Mouse (Mus musculus) heart, embryonic 13.5 days (tissue): ENCODE results near the gene Ghr. TPM values are rescaled to one million over a fixed set of nuclear protein-coding genes. Genes with fewer than 3 reads are reported as not detected.

Source experiments
- ATAC-seq: fragments of 200-750 bp; cut with Nextera tagmentation; 2 replicates; pipeline ENCODE4 v1.8.0; 2017; ENCODE audit warnings: moderate TSS enrichment; ENCODE audit not compliant: insufficient number of reproducible peaks, low FRiP score, low TSS enrichment; ENCODE audit errors: extremely low read depth
- H3K27ac ChIP-seq: fragments of 300-500 bp; sonication (generic); replicated peaks from 2 replicates; pipeline ENCODE4 v1.5.1; 2015; ENCODE audit warnings: moderate library complexity, mild to moderate bottlenecking, inconsistent platforms
- H3K27me3 ChIP-seq: fragments of 300-500 bp; sonication (generic); replicated peaks from 2 replicates; pipeline ENCODE4 v1.6.1; 2015; ENCODE audit warnings: mild to moderate bottlenecking, inconsistent platforms
- H3K36me3 ChIP-seq: fragments of 300-500 bp; sonication (generic); 2 replicates; pipeline ENCODE4 v1.6.1; 2015; ENCODE audit warnings: mild to moderate bottlenecking, inconsistent platforms
- H3K4me1 ChIP-seq: fragments of 300-500 bp; sonication (generic); 2 replicates; pipeline ENCODE4 v1.6.1; 2015; ENCODE audit warnings: inconsistent platforms
- H3K4me2 ChIP-seq: fragments of 300-500 bp; sonication (generic); 2 replicates; pipeline ENCODE4 v1.6.1; 2015; ENCODE audit warnings: inconsistent platforms, mild to moderate bottlenecking, moderate library complexity
- H3K4me3 ChIP-seq: fragments of 300-500 bp; sonication (generic); 2 replicates; pipeline ENCODE4 v1.5.1; 2015; ENCODE audit warnings: moderate library complexity, mild to moderate bottlenecking, inconsistent platforms
- H3K9ac ChIP-seq: fragments of 300-500 bp; sonication (generic); 2 replicates; pipeline ENCODE4 v1.6.1; 2015; ENCODE audit warnings: inconsistent platforms, mild to moderate bottlenecking, moderate library complexity
- H3K9me3 ChIP-seq: fragments of 300-500 bp; sonication (generic); 2 replicates; pipeline ENCODE4 v1.6.1; 2016; ENCODE audit warnings: inconsistent platforms
- WGBS: fragments of 180-500 bp; shearing (Covaris S2); methylation state at CpG from one replicate; pipeline ENCODE4 v1.1.7; 2015; ENCODE audit warnings: mixed read lengths; 5-methylcytosine and 5-hydroxymethylcytosine counted together
- polyA plus RNA-seq: library from polyadenylated mRNA; unstranded; fragments of >200 nt; fragmentation: Nextera tagmentation; extraction: Ambion mirVana; gene quantifications from 2 replicates; pipeline ENCODE4 v1.2.1, GENCODE M21; 2015

The Ghr gene
- polyA plus RNA-seq, 1 experiment from 2014 or later: 55.4 TPM

- H3K4me3 ChIP-seq: no peak overlapping the region
- no peaks in the 10 kb centered on the region for H3K27me3 ChIP-seq
- H3K4me1 ChIP-seq: no peaks in the 10 kb centered on the region
- 83% methylated on average over 5 of the region's 5 CpGs for WGBS
- H3K36me3 ChIP-seq: no peaks in the 10 kb centered on the region
- no peak overlapping the region for H3K27ac ChIP-seq
- no peak for ATAC-seq
- no peaks in the 10 kb centered on the region for H3K9me3 ChIP-seq
- H3K4me2 ChIP-seq: no peak overlapping the region
- H3K9ac ChIP-seq: no peak overlapping the region
Observed at GRCm38 (mm10) chr15:3486691-3487090, 96.6 kb downstream of the Ghr start.

- Histone ChIP-seq H3K9ac (no peak overlapping the region), H3K27me3 (no peaks in the 10 kb centered on the region), H3K4me2 (no peak overlapping the region), H3K27ac (no peak overlapping the region), H3K9me3 (no peaks in the 10 kb centered on the region), H3K36me3 (no peaks in the 10 kb centered on the region), H3K4me1 (no peaks in the 10 kb centered on the region), H3K4me3 (no peak overlapping the region)
- no peak for ATAC-seq
- 83% methylated on average over 1 of the region's 1 CpGs for WGBS
Observed at GRCm38 (mm10) chr15:3485367-3485766, 97.9 kb downstream of the Ghr start.

GRCm38 (mm10) chr15:3483451-3483850 lies 99.8 kb downstream of the Ghr start:
- 63% methylated on average over 3 of the region's 3 CpGs for WGBS

GRCm38 (mm10) chr15:3469230-3469629 lies 114.1 kb downstream of the Ghr start:
- 86% methylated on average over 4 of the region's 4 CpGs for WGBS
- Histone ChIP-seq H3K36me3 (peaks cover 3% of the 10 kb centered on the region), H3K27me3 (no peaks in the 10 kb centered on the region), H3K27ac (no peak overlapping the region), H3K4me2 (no peak overlapping the region), H3K4me1 (peaks cover 19% of the 10 kb centered on the region), H3K9ac (no peak overlapping the region), H3K4me3 (no peak overlapping the region), H3K9me3 (no peaks in the 10 kb centered on the region)
- ATAC-seq: no peak

More at GRCm38 (mm10) chr15:3483451-3483850, 99.8 kb downstream of the Ghr start:
- H3K4me1 ChIP-seq: no peaks in the 10 kb centered on the region
- H3K36me3 ChIP-seq: no peaks in the 10 kb centered on the region
- H3K27me3 ChIP-seq: no peaks in the 10 kb centered on the region
- ATAC-seq: no peak
- H3K9me3 ChIP-seq: no peaks in the 10 kb centered on the region
- H3K4me3 ChIP-seq: no peak overlapping the region
- no peak overlapping the region for H3K4me2 ChIP-seq
- H3K27ac ChIP-seq: no peak overlapping the region
- no peak overlapping the region for H3K9ac ChIP-seq

- ATAC-seq: no peak
- no peak overlapping the region for H3K4me2 ChIP-seq
- no peak overlapping the region for H3K9ac ChIP-seq
- H3K4me1 ChIP-seq: peaks cover 19% of the 10 kb centered on the region
- no peaks in the 10 kb centered on the region for H3K9me3 ChIP-seq
- H3K4me3 ChIP-seq: no peak overlapping the region
- no peaks in the 10 kb centered on the region; the same call in 1 of the 2 replicates for H3K36me3 ChIP-seq
- no peak overlapping the region for H3K27ac ChIP-seq
- H3K27me3 ChIP-seq: no peaks in the 10 kb centered on the region
- 65% methylated on average over 4 of the region's 4 CpGs for WGBS
Observed at GRCm38 (mm10) chr15:3466608-3467007, 116.7 kb downstream of the Ghr start.

- no peak for ATAC-seq
- WGBS: 51% methylated on average over 4 of the region's 4 CpGs
- no peak overlapping the region for H3K4me2 ChIP-seq
Observed at GRCm38 (mm10) chr15:3464754-3465153, 118.5 kb downstream of the Ghr start.

GRCm38 (mm10) chr15:3456543-3456942 lies 126.7 kb downstream of the Ghr start:
- 62% methylated on average over 4 of the region's 4 CpGs for WGBS
- Histone ChIP-seq H3K4me1 (peaks cover 15% of the 10 kb centered on the region; the same call in 1 of the 2 replicates), H3K27me3 (no peaks in the 10 kb centered on the region), H3K4me2 (no peak overlapping the region), H3K9me3 (no peaks in the 10 kb centered on the region), H3K36me3 (peaks cover 30% of the 10 kb centered on the region), H3K27ac (no peak overlapping the region; the same call in 1 of the 2 replicates), H3K4me3 (no peak overlapping the region), H3K9ac (no peak overlapping the region)
- no peak for ATAC-seq

More at GRCm38 (mm10) chr15:3464754-3465153, 118.5 kb downstream of the Ghr start:
- Histone ChIP-seq H3K27ac (0 out of 2 replicates have a peak overlapping the region, but pooled peaks have one; percentile 10), H3K9ac (no peak overlapping the region), H3K9me3 (no peaks in the 10 kb centered on the region), H3K27me3 (no peaks in the 10 kb centered on the region), H3K36me3 (no peaks in the 10 kb centered on the region), H3K4me1 (peaks cover 19% of the 10 kb centered on the region), H3K4me3 (no peak overlapping the region)

GRCm38 (mm10) chr15:3455572-3455971 lies 127.7 kb downstream of the Ghr start:
- Histone ChIP-seq H3K36me3 (peaks cover 30% of the 10 kb centered on the region), H3K4me2 (no peak overlapping the region), H3K4me3 (no peak overlapping the region), H3K9me3 (no peaks in the 10 kb centered on the region), H3K27me3 (no peaks in the 10 kb centered on the region), H3K9ac (no peak overlapping the region), H3K4me1 (peaks cover 15% of the 10 kb centered on the region; the same call in 1 of the 2 replicates), H3K27ac (no peak overlapping the region)
- ATAC-seq: no peak

GRCm38 (mm10) chr15:3452080-3452752 lies 131.1 kb downstream of the Ghr start:
- Histone ChIP-seq H3K4me2 (no peak overlapping the region), H3K27me3 (no peaks in the 10 kb centered on the region), H3K4me3 (no peak overlapping the region), H3K36me3 (peaks cover 27% of the 10 kb centered on the region), H3K9ac (no peak overlapping the region), H3K4me1 (peaks cover 31% of the 10 kb centered on the region), H3K27ac (no peak overlapping the region), H3K9me3 (no peaks in the 10 kb centered on the region)
- 58% methylated on average over 5 of the region's 5 CpGs for WGBS
- ATAC-seq: no peak

GRCm38 (mm10) chr15:3449564-3449963 lies 133.7 kb downstream of the Ghr start:
- no peaks in the 10 kb centered on the region for H3K27me3 ChIP-seq
- H3K9me3 ChIP-seq: no peaks in the 10 kb centered on the region
- WGBS: 78% methylated on average over 2 of the region's 2 CpGs
- no peak overlapping the region for H3K9ac ChIP-seq
- H3K27ac ChIP-seq: 0 out of 2 replicates have a peak overlapping the region, but pooled peaks have one; percentile 18
- ATAC-seq: no peak
- H3K4me3 ChIP-seq: no peak overlapping the region
- H3K4me2 ChIP-seq: no peak overlapping the region
- H3K4me1 ChIP-seq: peaks cover 40% of the 10 kb centered on the region
- H3K36me3 ChIP-seq: peaks cover 14% of the 10 kb centered on the region

- no peak overlapping the region for H3K27ac ChIP-seq
- no peak for ATAC-seq
- H3K9ac ChIP-seq: no peak overlapping the region
- no peak overlapping the region for H3K4me3 ChIP-seq
- no peaks in the 10 kb centered on the region for H3K9me3 ChIP-seq
- 60% methylated on average over 7 of the region's 7 CpGs for WGBS
- peaks cover 40% of the 10 kb centered on the region for H3K4me1 ChIP-seq
- H3K27me3 ChIP-seq: no peaks in the 10 kb centered on the region
- H3K36me3 ChIP-seq: peaks cover 5% of the 10 kb centered on the region; the same call in 1 of the 2 replicates
- no peak overlapping the region for H3K4me2 ChIP-seq
Observed at GRCm38 (mm10) chr15:3445285-3445909, 137.9 kb downstream of the Ghr start.
